Comparison of ENCODE assay signal across 7 mouse cellular contexts in the genomic region with DNA sequence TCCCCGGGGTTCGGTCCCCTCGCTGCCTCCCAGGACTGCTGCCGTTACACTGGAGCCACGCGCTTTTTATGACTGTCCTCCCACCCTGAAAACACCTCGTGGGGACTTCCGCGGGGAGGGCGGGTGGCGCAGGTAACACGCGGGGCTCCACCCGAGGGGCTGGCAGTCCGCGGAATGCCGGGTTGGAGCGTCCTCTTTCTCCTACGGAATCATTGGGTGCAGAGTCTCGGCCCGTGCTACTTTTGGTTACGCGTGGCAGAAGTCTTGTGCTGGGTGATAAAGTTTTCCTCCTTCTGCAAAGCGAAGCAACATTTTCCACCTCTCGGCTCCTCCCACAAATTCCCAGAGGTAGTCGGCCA. TPM values are rescaled to one million over a fixed set of nuclear protein-coding genes. Genes with fewer than 3 reads are reported as not detected.
DNase-seq lines count a peak whose midpoint lies in the region; ATAC-seq lines count a peak whose summit lies in the region.

No protein-coding gene starts in this region.

- H3K27ac ChIP-seq in neural tube, embryonic 11.5 days (ENCODE audit: low read depth, low read length) = no peak overlapping the region
- no peak overlapping the region for H3K27ac ChIP-seq in embryonic facial prominence, embryonic 11.5 days (replicated peaks; ENCODE audit: low read depth, low read length)
- peak overlapping the region; percentile 78 for H3K27ac ChIP-seq in liver, embryonic 16.5 days (ENCODE audit: low read length)
- peak overlapping the region; percentile 81; the same call in 1 of the 2 replicates for H3K27ac ChIP-seq in stomach, embryonic 16.5 days (ENCODE audit: low read length)

- peak overlapping the region; percentile 37 for H3K9ac ChIP-seq in neural tube, embryonic 11.5 days (ENCODE audit: low read length)
- peak overlapping the region; percentile 4; the same call in 1 of the 2 replicates for H3K9ac ChIP-seq in embryonic facial prominence, embryonic 11.5 days (replicated peaks; ENCODE audit: low read length)
- H3K9ac ChIP-seq in liver, embryonic 16.5 days (ENCODE audit: low read depth, low read length) = peak overlapping the region; percentile 59
- H3K9ac ChIP-seq in stomach, embryonic 16.5 days (ENCODE audit: low read length) = peak overlapping the region; percentile 82

- H3K27me3 ChIP-seq in neural tube, embryonic 11.5 days (ENCODE audit: control insufficient read depth, insufficient read depth, low read length) = peaks cover 32% of the 10 kb centered on the region
- peaks cover 33% of the 10 kb centered on the region for H3K27me3 ChIP-seq in embryonic facial prominence, embryonic 11.5 days (ENCODE audit: control insufficient read depth, insufficient read depth, low read length)
- H3K27me3 ChIP-seq in liver, embryonic 16.5 days (ENCODE audit: control insufficient read depth, insufficient read depth, low read depth, low read length) = peaks cover 22% of the 10 kb centered on the region
- H3K27me3 ChIP-seq in stomach, embryonic 16.5 days (ENCODE audit: control insufficient read depth, insufficient read depth, low read length) = peaks cover 8% of the 10 kb centered on the region; the same call in 1 of the 2 replicates

- 0 out of 2 replicates have a peak, but pooled peaks have one; percentile 28 for ATAC-seq in neural tube, embryonic 11.5 days (ENCODE audit: insufficient read depth, low FRiP score, low TSS enrichment)
- no peak for ATAC-seq in embryonic facial prominence, embryonic 11.5 days (replicated peaks; ENCODE audit: insufficient number of reproducible peaks, low FRiP score, low TSS enrichment, low read depth)
- ATAC-seq in liver, embryonic 16.5 days (ENCODE audit: low read depth) = no peak
- 0 out of 2 replicates have a peak, but pooled peaks have one; percentile 9 for ATAC-seq in stomach, embryonic 16.5 days (ENCODE audit: insufficient read depth, low FRiP score)

- intact Hi-C loops in heart, postnatal 14 days (cut with DNase I) = no loop called here

- no peaks in the 10 kb centered on the region for H3K36me3 ChIP-seq in neural tube, embryonic 11.5 days (ENCODE audit: control insufficient read depth, insufficient read depth, low read length)
- H3K36me3 ChIP-seq in embryonic facial prominence, embryonic 11.5 days (replicated peaks; ENCODE audit: control insufficient read depth, insufficient read depth, low read depth, low read length) = no peaks in the 10 kb centered on the region
- no peaks in the 10 kb centered on the region for H3K36me3 ChIP-seq in liver, embryonic 16.5 days (ENCODE audit: control insufficient read depth, insufficient read depth)
- H3K36me3 ChIP-seq in stomach, embryonic 16.5 days (ENCODE audit: control insufficient read depth, insufficient read depth, low read length) = no peaks in the 10 kb centered on the region

- peak overlapping the region; percentile 97 for H3K4me2 ChIP-seq in neural tube, embryonic 11.5 days (ENCODE audit: low read depth)
- H3K4me2 ChIP-seq in embryonic facial prominence, embryonic 11.5 days (ENCODE audit: low read depth, low read length) = peak overlapping the region; percentile 100
- peak overlapping the region; percentile 70 for H3K4me2 ChIP-seq in liver, embryonic 16.5 days (ENCODE audit: low read depth, low read length)
- peak overlapping the region; percentile 97 for H3K4me2 ChIP-seq in stomach, embryonic 16.5 days (ENCODE audit: low read depth, low read length)

- no peaks in the 10 kb centered on the region for H3K9me3 ChIP-seq in neural tube, embryonic 11.5 days (ENCODE audit: control insufficient read depth, low read length)
- no peaks in the 10 kb centered on the region for H3K9me3 ChIP-seq in embryonic facial prominence, embryonic 11.5 days (replicated peaks; ENCODE audit: control insufficient read depth, low read length)
- no peaks in the 10 kb centered on the region for H3K9me3 ChIP-seq in liver, embryonic 16.5 days (replicated peaks; ENCODE audit: control insufficient read depth, low read length)
- no peaks in the 10 kb centered on the region for H3K9me3 ChIP-seq in stomach, embryonic 16.5 days (replicated peaks; ENCODE audit: control insufficient read depth, low read length)

- H3K4me3 ChIP-seq in neural tube, embryonic 11.5 days (ENCODE audit: low read depth, low read length) = peak overlapping the region; percentile 56
- H3K4me3 ChIP-seq in embryonic facial prominence, embryonic 11.5 days (ENCODE audit: low read depth, low read length) = peak overlapping the region; percentile 51
- peak overlapping the region; percentile 64 for H3K4me3 ChIP-seq in liver, embryonic 16.5 days (ENCODE audit: low read depth, low read length)
- H3K4me3 ChIP-seq in stomach, embryonic 16.5 days (replicated peaks; ENCODE audit: low read length) = peak overlapping the region; percentile 70

- WGBS in neural tube, embryonic 11.5 days = 0% methylated on average over 26 of the region's 26 CpGs
- WGBS in embryonic facial prominence, embryonic 11.5 days = under 1% methylated on average over 26 of the region's 26 CpGs
- WGBS in liver, embryonic 16.5 days (ENCODE audit: insufficient replicate concordance) = under 1% methylated on average over 26 of the region's 26 CpGs
- under 1% methylated on average over 26 of the region's 26 CpGs for WGBS in stomach, embryonic 16.5 days

- peak; percentile 30 for DNase-seq in neural tube, embryonic 11.5 days (ENCODE audit: low spot score)
- DNase-seq in neural tube, embryonic 10.5 days (ENCODE audit: extremely low spot score, low spot score) = no peak
- no peak for DNase-seq in embryonic facial prominence, embryonic 11.5 days (ENCODE audit: low spot score)
- DNase-seq in heart, postnatal 14 days = peak; percentile 32 to 34
- no peak for DNase-seq in adipocyte (ENCODE audit: low spot score)

- peaks cover 7% of the 10 kb centered on the region; the same call in 1 of the 2 replicates for H3K4me1 ChIP-seq in neural tube, embryonic 11.5 days (ENCODE audit: control insufficient read depth, insufficient read depth, low read length)
- H3K4me1 ChIP-seq in embryonic facial prominence, embryonic 11.5 days (ENCODE audit: control insufficient read depth, insufficient read depth, low read length) = peaks cover 4% of the 10 kb centered on the region; the same call in 1 of the 2 replicates
- peaks cover 6% of the 10 kb centered on the region for H3K4me1 ChIP-seq in liver, embryonic 16.5 days (ENCODE audit: control insufficient read depth, low read depth, low read length)
- peaks cover 6% of the 10 kb centered on the region; the same call in 1 of the 2 replicates for H3K4me1 ChIP-seq in stomach, embryonic 16.5 days (ENCODE audit: control insufficient read depth, insufficient read depth, low read length)

RNA-seq across cellular contexts. Expression of a gene that starts 0.3 kb away (rescaled TPM):
- 52.9 and 59.1 TPM in 2 replicates for polyA plus RNA-seq in neural tube, embryonic 11.5 days (2014; fragmentation: Nextera tagmentation; extraction: Ambion mirVana)
- polyA plus RNA-seq in embryonic facial prominence, embryonic 11.5 days (2014; fragmentation: Nextera tagmentation; extraction: Ambion mirVana) = 41.2 TPM in 2 replicates
- total RNA-seq in heart, postnatal 14 days (2021) = 10 to 100 TPM; 41.9 to 43.5 TPM
- polyA plus RNA-seq in liver, embryonic 16.5 days (2015; fragmentation: Nextera tagmentation; extraction: Ambion mirVana) = 4.3 and 4.8 TPM in 2 replicates
- polyA plus RNA-seq in stomach, embryonic 16.5 days (2015; fragmentation: Nextera tagmentation; extraction: Ambion mirVana) = 42.5 and 43.7 TPM in 2 replicates

Comparison
In these comparisons a context has a peak if more than half of its experiments do, and no peak if none do; other contexts are left out.
1. DNase-seq: peak in neural tube, embryonic 11.5 days (single experiment) and heart, postnatal 14 days (2 of 2); none in neural tube, embryonic 10.5 days (single experiment), embryonic facial prominence, embryonic 11.5 days (single experiment) and adipocyte (single experiment).
2. ATAC-seq: peak in neural tube, embryonic 11.5 days (single experiment) and stomach, embryonic 16.5 days (single experiment); none in embryonic facial prominence, embryonic 11.5 days (single experiment) and liver, embryonic 16.5 days (single experiment).
3. H3K27ac ChIP-seq: peak in liver, embryonic 16.5 days (single experiment) and stomach, embryonic 16.5 days (single experiment); none in neural tube, embryonic 11.5 days (single experiment) and embryonic facial prominence, embryonic 11.5 days (single experiment).
4. H3K9ac ChIP-seq: peak in every context shown above with its lines; median percentile 82 in stomach, embryonic 16.5 days; 59 in liver, embryonic 16.5 days; 37 in neural tube, embryonic 11.5 days; 4 in embryonic facial prominence, embryonic 11.5 days.
5. Peak in every context shown above with its lines, with median percentiles within 50 percentile points of each other: H3K4me2 ChIP-seq and H3K4me3 ChIP-seq.